Mouse (Mus musculus) granulocyte monocyte progenitor cell, adult 5-6 weeks (primary cell): ENCODE data around the gene Corin. TPM values are rescaled to one million over a fixed set of nuclear protein-coding genes. Genes with fewer than 3 reads are reported as not detected.

ENCODE experiments used
- total RNA-seq, 2 experiments: library from RNA; stranded (forward) in 1 of 2; stranded (reverse) in 1 of 2; fragments of 200-712, 200-1000 nt in 1 of 2; fragments of >200 nt in 1 of 2; fragmentation: Nextera tagmentation in 1 of 2; gene quantifications; 2 replicates each; pipeline ENCODE4 v1.2.3; 2014 to 2017

The Corin gene
- total RNA-seq, 2 experiments from 2014 or later: not detected

Other genes starting within 250 kb of the Corin start
- gene Nfxl1, start 55.2 kb upstream of the Corin start, total RNA-seq (2014; fragmentation: Nextera tagmentation): 25.8 and 27.1 TPM in 2 replicates
- gene Nfxl1, start 55.2 kb upstream of the Corin start, total RNA-seq (2017): 27.6 and 28.0 TPM in 2 replicates
- not detected in 2 replicates for gene Zar1, start 76.8 kb upstream of the Corin start, total RNA-seq (2014; fragmentation: Nextera tagmentation)
- not detected in 2 replicates for gene Zar1, start 76.8 kb upstream of the Corin start, total RNA-seq (2017)
- not detected in 2 replicates for gene Gm5868, start 83.1 kb upstream of the Corin start, total RNA-seq (2014; fragmentation: Nextera tagmentation)
- not detected in 2 replicates for gene Gm5868, start 83.1 kb upstream of the Corin start, total RNA-seq (2017)
- not detected in 2 replicates for gene Cnga1, start 139.8 kb upstream of the Corin start, total RNA-seq (2014; fragmentation: Nextera tagmentation)
- gene Cnga1, start 139.8 kb upstream of the Corin start, total RNA-seq (2017): not detected in 2 replicates
- gene Nipal1, start 143.3 kb upstream of the Corin start, total RNA-seq (2014; fragmentation: Nextera tagmentation): not detected in 2 replicates
- gene Nipal1, start 143.3 kb upstream of the Corin start, total RNA-seq (2017): not detected in 2 replicates
- gene Txk, start 248.3 kb upstream of the Corin start, total RNA-seq (2014; fragmentation: Nextera tagmentation): not detected in 2 replicates
- gene Txk, start 248.3 kb upstream of the Corin start, total RNA-seq (2017): 0.31 TPM in 1 of 2 replicates, not detected in the other